Mouse (Mus musculus): ENCODE data around the gene Ppp5c. TPM values are rescaled to one million over a fixed set of nuclear protein-coding genes. Genes with fewer than 3 reads are reported as not detected.

Gene Ppp5c
- total and polyA plus RNA-seq, 2 experiments from 2014 or later: 65.7 to 137 TPM

GRCm38 (mm10) chr7:16991681-16992450, 35.9 kb downstream of the Ppp5c start:
- peak; percentile 63 for DNase-seq
- no peak overlapping the region for H3K4me2 ChIP-seq (ENCODE audit: low read depth)
- H3K36me3 ChIP-seq (ENCODE audit: insufficient read depth): no peaks in the 10 kb centered on the region
- 52% methylated on average over 18 of the region's 18 CpGs for WGBS
- H3K9me3 ChIP-seq (ENCODE audit: low read length): no peaks in the 10 kb centered on the region
- no peak for TF ChIP-seq CTCF (IDR thresholded peaks at IDR 0.05; ENCODE audit: low read depth)
- H3K27ac ChIP-seq (ENCODE audit: low read depth, low read length): peak overlapping the region; percentile 31
- peak; percentile 58 for ATAC-seq
- peaks cover 16% of the 10 kb centered on the region for H3K4me1 ChIP-seq (ENCODE audit: insufficient read depth)
- no peaks in the 10 kb centered on the region for H3K27me3 ChIP-seq (ENCODE audit: insufficient read depth, low read length)
- H3K9ac ChIP-seq: no peak overlapping the region
- H3K4me3 ChIP-seq (ENCODE audit: low read depth, low read length): no peak overlapping the region

- no peak for ATAC-seq
- TF ChIP-seq CTCF (IDR thresholded peaks at IDR 0.05; ENCODE audit: low read depth): no peak
- H3K9ac ChIP-seq: no peak overlapping the region
- H3K4me3 ChIP-seq (ENCODE audit: low read depth, low read length): no peak overlapping the region
- H3K36me3 ChIP-seq (ENCODE audit: insufficient read depth): no peaks in the 10 kb centered on the region
- no peaks in the 10 kb centered on the region for H3K9me3 ChIP-seq (ENCODE audit: low read length)
- WGBS: 31% methylated on average over 15 of the region's 15 CpGs
- peaks cover 16% of the 10 kb centered on the region for H3K4me1 ChIP-seq (ENCODE audit: insufficient read depth)
- no peak for DNase-seq
- H3K27ac ChIP-seq (ENCODE audit: low read depth, low read length): peak overlapping the region; percentile 64
- H3K4me2 ChIP-seq (ENCODE audit: low read depth): no peak overlapping the region
- H3K27me3 ChIP-seq (ENCODE audit: insufficient read depth, low read length): no peaks in the 10 kb centered on the region
Measured at GRCm38 (mm10) chr7:16990006-16990744, 37.5 kb downstream of the Ppp5c start.

GRCm38 (mm10) chr7:16988405-16988804, 39.3 kb downstream of the Ppp5c start:
- TF ChIP-seq CTCF (IDR thresholded peaks at IDR 0.05; ENCODE audit: low read depth): no peak
- no peaks in the 10 kb centered on the region for H3K36me3 ChIP-seq (ENCODE audit: insufficient read depth)
- no peaks in the 10 kb centered on the region for H3K27me3 ChIP-seq (ENCODE audit: insufficient read depth, low read length)
- no peak overlapping the region for H3K4me2 ChIP-seq (ENCODE audit: low read depth)
- ATAC-seq (no peak), DNase-seq (no peak)
- H3K4me3 ChIP-seq (ENCODE audit: low read depth, low read length): no peak overlapping the region
- H3K9ac ChIP-seq: no peak overlapping the region
- H3K4me1 ChIP-seq (ENCODE audit: insufficient read depth): peaks cover 22% of the 10 kb centered on the region
- WGBS: 22% methylated on average over 3 of the region's 3 CpGs
- H3K27ac ChIP-seq (ENCODE audit: low read depth, low read length): 0 out of 2 replicates have a peak overlapping the region, but pooled peaks have one; percentile 42
- no peaks in the 10 kb centered on the region for H3K9me3 ChIP-seq (ENCODE audit: low read length)

GRCm38 (mm10) chr7:16987541-16988149, 40.1 kb downstream of the Ppp5c start:
- no peak overlapping the region for H3K4me3 ChIP-seq (ENCODE audit: low read depth, low read length)
- peaks cover 27% of the 10 kb centered on the region for H3K4me1 ChIP-seq (ENCODE audit: insufficient read depth)
- TF ChIP-seq CTCF (IDR thresholded peaks at IDR 0.05; ENCODE audit: low read depth): no peak
- no peaks in the 10 kb centered on the region for H3K9me3 ChIP-seq (ENCODE audit: low read length)
- DNase-seq: no peak
- WGBS: 20% methylated on average over 7 of the region's 7 CpGs
- H3K27ac ChIP-seq (ENCODE audit: low read depth, low read length): peak overlapping the region; percentile 42
- H3K27me3 ChIP-seq (ENCODE audit: insufficient read depth, low read length): no peaks in the 10 kb centered on the region
- H3K4me2 ChIP-seq (ENCODE audit: low read depth): no peak overlapping the region
- no peak overlapping the region for H3K9ac ChIP-seq
- no peak for ATAC-seq
- H3K36me3 ChIP-seq (ENCODE audit: insufficient read depth): no peaks in the 10 kb centered on the region

GRCm38 (mm10) chr7:16982859-16983568, 44.7 kb downstream of the Ppp5c start, which contains the start of gene Gm42372:
Gm42372 (plus strand) TSS chr7:16983086.
- Histone ChIP-seq H3K27ac (ENCODE audit: low read depth, low read length) (peak within 1 kb of the TSS; percentile 70), H3K9ac (peak within 1 kb of the TSS; percentile 56), H3K27me3 (ENCODE audit: insufficient read depth, low read length) (no peaks in the 10 kb centered on the region), H3K9me3 (ENCODE audit: low read length) (no peaks in the 10 kb centered on the region), H3K4me2 (ENCODE audit: low read depth) (peak within 1 kb of the TSS; percentile 75), H3K4me3 (ENCODE audit: low read depth, low read length) (peak within 1 kb of the TSS; percentile 38), H3K4me1 (ENCODE audit: insufficient read depth) (peaks cover 31% of the 10 kb centered on the region), H3K36me3 (ENCODE audit: insufficient read depth) (no peaks in the 10 kb centered on the region)
- WGBS: 18% methylated on average over 26 of the region's 26 CpGs
- ATAC-seq: peak; percentile 92
- no peak for TF ChIP-seq CTCF (IDR thresholded peaks at IDR 0.05; ENCODE audit: low read depth)
- peak; percentile 94 for DNase-seq

GRCm38 (mm10) chr7:16980348-16980747, 47.4 kb downstream of the Ppp5c start:
- DNase-seq: peak; percentile 48
- peaks cover 24% of the 10 kb centered on the region for H3K4me1 ChIP-seq (ENCODE audit: insufficient read depth)
- WGBS: 7% methylated on average over 12 of the region's 12 CpGs
- peak; percentile 21; the same call in 1 of the 2 replicates for ATAC-seq
- peak overlapping the region; percentile 35; the same call in 1 of the 2 replicates for H3K4me2 ChIP-seq (ENCODE audit: low read depth)
- H3K27me3 ChIP-seq (ENCODE audit: insufficient read depth, low read length): no peaks in the 10 kb centered on the region
- 0 out of 2 replicates have a peak overlapping the region, but pooled peaks have one; percentile 7 for H3K9ac ChIP-seq
- no peak overlapping the region for H3K4me3 ChIP-seq (ENCODE audit: low read depth, low read length)
- H3K27ac ChIP-seq (ENCODE audit: low read depth, low read length): peak overlapping the region; percentile 60
- H3K9me3 ChIP-seq (ENCODE audit: low read length): no peaks in the 10 kb centered on the region
- TF ChIP-seq CTCF (IDR thresholded peaks at IDR 0.05; ENCODE audit: low read depth): no peak
- no peaks in the 10 kb centered on the region for H3K36me3 ChIP-seq (ENCODE audit: insufficient read depth)
